Mouse (Mus musculus) heart, adult 2 months (tissue): ENCODE measurements at regions not wholly inside any gene's neighbourhood (a gene's known extent, or its start where the extent isn't known, plus 50 kb on each side); places are given as distances from the start of the nearest gene placed in this dataset.
"Not testable (repeated sequence)": the region's sequence is repeated elsewhere in the genome, so short reads cannot be mapped to it uniquely, and the experiment has no call there.

Source experiments
- EP300 ChIP-seq: fragments of 200-500 bp; IDR thresholded peaks from 2 replicates; pipeline ENCODE4 v1.6.1; 2011; ENCODE audit warnings: low read depth, low read length, control low read depth; ENCODE audit not compliant: insufficient read depth
- POLR2A ChIP-seq: fragments of 200-500 bp; IDR thresholded peaks from 2 replicates; pipeline ENCODE4 v1.6.1; 2011; ENCODE audit warnings: mild to moderate bottlenecking, low read depth, low read length, control low read depth; ENCODE audit not compliant: insufficient read depth

DNA sequence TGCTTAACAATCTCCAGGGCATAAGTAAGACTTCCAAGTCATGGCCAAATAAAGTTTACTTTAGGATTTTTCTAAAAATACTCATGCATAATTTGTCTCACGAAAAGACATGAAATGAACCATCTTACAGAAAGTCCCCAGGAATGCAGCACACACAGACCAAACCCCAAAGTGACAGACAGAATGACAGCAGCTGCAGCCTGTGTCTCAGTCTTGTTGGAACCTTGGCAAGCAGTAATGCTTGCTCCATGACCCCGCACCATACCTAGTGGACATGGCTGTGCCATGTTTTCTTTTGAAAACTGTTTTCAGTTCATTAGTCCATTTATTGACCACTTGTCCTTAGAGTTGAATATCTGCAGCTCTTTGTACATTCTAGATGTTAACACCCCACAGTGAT is 191.1 kb downstream of the Gm906 start:
- TF ChIP-seq EP300, POLR2A: not testable (repeated sequence)
